Mouse (Mus musculus) embryonic facial prominence, embryonic 15.5 days (tissue): ENCODE measurements around the gene Notch2. TPM values are rescaled to one million over a fixed set of nuclear protein-coding genes. Genes with fewer than 3 reads are reported as not detected.
A peak's percentile ranks its signal among the peaks of the same experiment; 100 is the strongest.

Experiments
- ATAC-seq: fragments of 200-750 bp; cut with Nextera tagmentation; 2 replicates; pipeline ENCODE4 v1.8.0; 2017; ENCODE audit warnings: low read depth, moderate TSS enrichment; ENCODE audit not compliant: insufficient number of reproducible peaks, low FRiP score, low TSS enrichment
- H3K27ac ChIP-seq: fragments of 300-500 bp; sonication (generic); replicated peaks from 2 replicates; pipeline ENCODE4 v1.5.1; 2015; ENCODE audit warnings: mild to moderate bottlenecking, inconsistent platforms
- H3K27me3 ChIP-seq: fragments of 300-500 bp; sonication (generic); 2 replicates; pipeline ENCODE4 v1.6.1; 2015; ENCODE audit warnings: inconsistent platforms
- H3K36me3 ChIP-seq: fragments of 300-500 bp; sonication (generic); 2 replicates; pipeline ENCODE4 v1.6.1; 2015; ENCODE audit warnings: mild to moderate bottlenecking, inconsistent platforms
- H3K4me1 ChIP-seq: fragments of 300-500 bp; sonication (generic); 2 replicates; pipeline ENCODE4 v1.6.1; 2015; ENCODE audit warnings: inconsistent platforms
- H3K4me2 ChIP-seq: fragments of 300-500 bp; sonication (generic); replicated peaks from 2 replicates; pipeline ENCODE4 v1.6.1; 2015; ENCODE audit warnings: mild to moderate bottlenecking, inconsistent platforms
- H3K4me3 ChIP-seq: fragments of 300-500 bp; sonication (generic); replicated peaks from 2 replicates; pipeline ENCODE4 v1.5.1; 2015; ENCODE audit warnings: mild to moderate bottlenecking, inconsistent platforms
- H3K9ac ChIP-seq: fragments of 300-500 bp; sonication (generic); 2 replicates; pipeline ENCODE4 v1.6.1; 2015; ENCODE audit warnings: inconsistent platforms
- H3K9me3 ChIP-seq: fragments of 300-500 bp; sonication (generic); replicated peaks from 2 replicates; pipeline ENCODE4 v1.6.1; 2016; ENCODE audit warnings: inconsistent platforms
- WGBS: fragments of 180-500 bp; shearing (Covaris S2); methylation state at CpG from one replicate; pipeline ENCODE4 v1.1.7; 2015; 5-methylcytosine and 5-hydroxymethylcytosine counted together
- polyA plus RNA-seq: library from polyadenylated mRNA; unstranded; fragments of >200 nt; fragmentation: Nextera tagmentation; extraction: Ambion mirVana; gene quantifications from 2 replicates; pipeline ENCODE4 v1.2.1, GENCODE M21; 2015

Gene Notch2
- polyA plus RNA-seq, 1 experiment from 2014 or later: 31.8 TPM

DNA sequence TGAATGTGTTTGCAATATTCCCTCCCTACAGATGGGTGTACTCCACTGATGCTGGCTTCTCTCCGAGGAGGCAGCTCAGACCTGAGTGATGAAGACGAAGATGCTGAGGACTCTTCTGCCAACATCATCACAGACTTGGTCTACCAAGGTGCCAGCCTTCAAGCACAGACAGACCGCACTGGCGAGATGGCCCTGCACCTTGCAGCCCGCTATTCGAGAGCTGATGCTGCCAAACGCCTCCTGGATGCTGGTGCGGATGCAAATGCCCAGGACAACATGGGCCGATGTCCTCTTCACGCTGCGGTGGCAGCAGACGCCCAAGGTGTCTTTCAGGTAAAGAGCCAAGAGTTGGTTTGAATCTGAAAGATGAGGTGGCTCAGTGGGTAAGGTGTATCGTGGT lies 129.5 kb downstream of the Notch2 start:
- no peak overlapping the region for H3K4me2 ChIP-seq
- no peak for ATAC-seq
- peaks cover 96% of the 10 kb centered on the region for H3K36me3 ChIP-seq
- WGBS: 92% methylated on average over 13 of the region's 13 CpGs
- H3K9me3 ChIP-seq: no peaks in the 10 kb centered on the region
- no peaks in the 10 kb centered on the region for H3K4me1 ChIP-seq
- no peaks in the 10 kb centered on the region for H3K27me3 ChIP-seq
- H3K4me3 ChIP-seq: no peak overlapping the region
- H3K9ac ChIP-seq: no peak overlapping the region
- H3K27ac ChIP-seq: no peak overlapping the region

GRCm38 (mm10) chr3:98145204-98145603 lies 131.9 kb downstream of the Notch2 start:
- 77% methylated on average over 10 of the region's 10 CpGs for WGBS
- Histone ChIP-seq H3K36me3 (peaks cover 91% of the 10 kb centered on the region), H3K9me3 (no peaks in the 10 kb centered on the region), H3K27ac (no peak overlapping the region), H3K4me1 (no peaks in the 10 kb centered on the region), H3K4me3 (no peak overlapping the region), H3K9ac (no peak overlapping the region), H3K27me3 (no peaks in the 10 kb centered on the region), H3K4me2 (no peak overlapping the region)
- ATAC-seq: no peak

DNA sequence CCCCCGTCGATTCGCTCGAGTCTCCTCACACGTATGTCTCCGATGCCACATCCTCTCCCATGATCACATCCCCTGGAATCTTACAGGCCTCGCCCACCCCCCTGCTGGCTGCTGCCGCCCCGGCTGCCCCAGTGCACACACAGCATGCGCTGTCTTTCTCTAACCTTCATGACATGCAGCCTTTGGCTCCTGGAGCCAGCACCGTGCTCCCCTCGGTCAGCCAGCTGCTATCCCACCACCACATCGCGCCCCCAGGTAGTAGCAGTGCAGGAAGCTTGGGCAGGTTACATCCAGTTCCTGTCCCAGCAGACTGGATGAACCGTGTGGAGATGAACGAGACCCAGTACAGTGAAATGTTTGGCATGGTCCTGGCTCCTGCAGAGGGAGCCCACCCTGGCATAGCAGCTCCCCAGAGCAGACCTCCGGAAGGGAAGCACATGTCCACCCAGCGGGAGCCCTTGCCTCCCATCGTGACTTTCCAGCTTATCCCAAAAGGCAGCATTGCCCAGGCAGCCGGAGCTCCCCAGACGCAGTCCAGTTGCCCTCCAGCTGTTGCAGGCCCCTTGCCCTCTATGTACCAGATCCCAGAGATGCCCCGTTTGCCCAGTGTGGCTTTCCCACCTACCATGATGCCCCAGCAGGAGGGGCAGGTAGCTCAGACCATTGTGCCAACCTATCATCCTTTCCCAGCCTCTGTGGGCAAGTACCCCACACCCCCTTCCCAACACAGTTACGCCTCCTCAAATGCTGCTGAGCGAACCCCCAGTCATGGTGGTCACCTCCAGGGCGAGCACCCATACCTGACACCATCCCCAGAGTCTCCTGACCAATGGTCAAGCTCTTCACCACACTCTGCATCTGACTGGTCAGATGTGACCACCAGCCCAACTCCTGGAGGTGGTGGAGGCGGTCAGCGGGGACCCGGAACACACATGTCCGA lies 133.4 kb downstream of the Notch2 start:
- no peaks in the 10 kb centered on the region for H3K4me1 ChIP-seq
- no peak overlapping the region for H3K4me3 ChIP-seq
- no peak overlapping the region for H3K27ac ChIP-seq
- H3K4me2 ChIP-seq: no peak overlapping the region
- peak; percentile 5; the same call in 1 of the 2 replicates for ATAC-seq
- peaks cover 90% of the 10 kb centered on the region for H3K36me3 ChIP-seq
- H3K27me3 ChIP-seq: no peaks in the 10 kb centered on the region
- H3K9me3 ChIP-seq: no peaks in the 10 kb centered on the region
- no peak overlapping the region for H3K9ac ChIP-seq
- WGBS: 93% methylated on average over 29 of the region's 29 CpGs

DNA sequence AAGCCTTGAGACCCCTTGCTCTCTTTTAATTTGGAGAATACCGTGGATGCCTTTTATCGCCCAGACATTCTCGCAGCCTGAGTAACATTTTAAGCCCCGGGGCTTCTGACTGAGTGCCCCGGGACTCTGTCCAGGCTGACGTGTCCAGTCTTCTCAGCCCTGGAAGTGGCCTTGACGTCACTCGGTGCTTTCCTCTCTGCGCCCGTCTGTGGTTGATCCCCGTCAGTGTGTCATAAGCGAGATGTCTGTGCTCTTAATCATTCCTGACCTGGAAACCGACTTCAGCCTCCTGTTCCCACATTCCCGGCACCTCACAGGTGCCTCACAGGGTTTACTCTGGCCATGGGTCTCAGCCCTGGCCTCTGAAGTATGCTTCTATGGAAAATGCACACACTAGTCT lies 134.4 kb downstream of the Notch2 start:
- Histone ChIP-seq H3K4me3 (no peak overlapping the region), H3K9ac (no peak overlapping the region)
- WGBS: 86% methylated on average over 14 of the region's 14 CpGs

GRCm38 (mm10) chr3:98149881-98150280 lies 136.6 kb downstream of the Notch2 start:
- peaks cover 59% of the 10 kb centered on the region for H3K36me3 ChIP-seq
- no peak overlapping the region for H3K9ac ChIP-seq
- H3K27me3 ChIP-seq: no peaks in the 10 kb centered on the region
- H3K4me3 ChIP-seq: no peak overlapping the region
- H3K4me2 ChIP-seq: no peak overlapping the region
- H3K27ac ChIP-seq: no peak overlapping the region
- H3K9me3 ChIP-seq: no peaks in the 10 kb centered on the region
- no peak for ATAC-seq
- no peaks in the 10 kb centered on the region for H3K4me1 ChIP-seq
- 93% methylated on average over 11 of the region's 11 CpGs for WGBS

More for the DNA sequence above, 134.4 kb downstream of the Notch2 start:
- Histone ChIP-seq H3K36me3 (peaks cover 80% of the 10 kb centered on the region), H3K27me3 (no peaks in the 10 kb centered on the region), H3K9me3 (no peaks in the 10 kb centered on the region), H3K4me1 (no peaks in the 10 kb centered on the region), H3K27ac (no peak overlapping the region), H3K4me2 (no peak overlapping the region)
- ATAC-seq: no peak

GRCm38 (mm10) chr3:98151016-98151415 lies 137.7 kb downstream of the Notch2 start:
- no peaks in the 10 kb centered on the region for H3K27me3 ChIP-seq
- no peaks in the 10 kb centered on the region for H3K4me1 ChIP-seq
- H3K9ac ChIP-seq: no peak overlapping the region
- WGBS: 89% methylated on average over 10 of the region's 10 CpGs
- H3K36me3 ChIP-seq: peaks cover 47% of the 10 kb centered on the region
- no peaks in the 10 kb centered on the region for H3K9me3 ChIP-seq
- no peak overlapping the region for H3K4me2 ChIP-seq
- ATAC-seq: no peak
- no peak overlapping the region for H3K4me3 ChIP-seq
- H3K27ac ChIP-seq: no peak overlapping the region

GRCm38 (mm10) chr3:98153460-98153859 lies 140.1 kb downstream of the Notch2 start:
- H3K4me1 ChIP-seq: no peaks in the 10 kb centered on the region
- no peak overlapping the region for H3K4me3 ChIP-seq
- H3K4me2 ChIP-seq: no peak overlapping the region
- no peak for ATAC-seq
- H3K36me3 ChIP-seq: peaks cover 23% of the 10 kb centered on the region
- H3K27me3 ChIP-seq: no peaks in the 10 kb centered on the region
- no peak overlapping the region for H3K9ac ChIP-seq
- no peaks in the 10 kb centered on the region for H3K9me3 ChIP-seq
- no peak overlapping the region for H3K27ac ChIP-seq

DNA sequence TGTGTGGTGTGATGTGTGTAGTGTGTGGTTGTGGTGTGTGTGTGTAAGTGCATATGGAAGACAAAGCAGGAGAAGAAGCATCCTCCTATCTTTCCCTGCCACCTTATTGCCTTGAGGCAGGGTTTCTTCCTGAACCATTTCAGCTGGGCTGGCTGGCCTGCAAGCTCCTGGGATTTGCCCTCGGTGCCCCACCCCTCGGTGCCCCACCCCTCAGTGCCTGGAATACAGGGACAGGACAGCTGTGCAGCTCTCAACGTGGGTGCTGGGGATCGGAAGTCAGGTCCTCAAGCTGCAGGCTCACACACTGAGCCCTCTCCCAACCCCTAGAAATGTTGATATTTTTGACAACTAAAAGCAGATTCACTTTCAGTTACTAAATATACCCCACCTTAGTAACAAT lies 142.8 kb downstream of the Notch2 start:
- H3K4me2 ChIP-seq: no peak overlapping the region
- WGBS: 32% methylated on average over 4 of the region's 4 CpGs
- peaks cover 2% of the 10 kb centered on the region; the same call in 1 of the 2 replicates for H3K36me3 ChIP-seq
- H3K9me3 ChIP-seq: no peaks in the 10 kb centered on the region
- no peaks in the 10 kb centered on the region for H3K27me3 ChIP-seq
- no peak for ATAC-seq
- H3K27ac ChIP-seq: no peak overlapping the region
- H3K4me1 ChIP-seq: no peaks in the 10 kb centered on the region
- no peak overlapping the region for H3K9ac ChIP-seq
- no peak overlapping the region for H3K4me3 ChIP-seq

- ATAC-seq: no peak
- WGBS: 61% methylated on average over 2 of the region's 2 CpGs
- no peak overlapping the region for H3K4me2 ChIP-seq
These were observed 143.7 kb downstream of the Notch2 start for GRCm38 (mm10) chr3:98157073-98157472.

DNA sequence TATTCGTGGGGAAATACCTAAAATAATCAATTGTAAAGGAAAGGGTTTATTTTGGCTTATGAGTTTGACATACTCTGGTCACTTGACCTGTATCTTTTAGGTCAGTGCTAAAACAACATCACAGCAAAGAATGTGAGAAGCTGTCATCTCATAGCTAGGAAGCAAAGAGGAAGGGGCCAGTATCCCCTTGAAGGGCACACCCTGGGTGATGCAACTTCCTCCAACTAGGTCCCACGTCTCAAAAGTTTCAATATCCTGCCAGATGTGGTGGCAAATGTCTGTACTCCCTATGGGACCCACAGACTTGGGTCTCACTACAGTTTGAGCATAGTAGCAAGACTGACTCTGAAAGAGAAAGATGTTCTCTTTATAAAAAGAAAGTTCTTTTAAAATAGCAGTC lies 144.3 kb downstream of the Notch2 start:
- ATAC-seq: no peak
- H3K4me3 ChIP-seq: no peak overlapping the region
- H3K4me2 ChIP-seq: no peak overlapping the region
- H3K36me3 ChIP-seq: no peaks in the 10 kb centered on the region
- H3K27ac ChIP-seq: no peak overlapping the region
- no peaks in the 10 kb centered on the region for H3K4me1 ChIP-seq
- 47% methylated on average over 2 of the region's 2 CpGs for WGBS
- H3K27me3 ChIP-seq: no peaks in the 10 kb centered on the region
- H3K9ac ChIP-seq: no peak overlapping the region
- no peaks in the 10 kb centered on the region for H3K9me3 ChIP-seq

More at GRCm38 (mm10) chr3:98157073-98157472, 143.7 kb downstream of the Notch2 start:
- no peaks in the 10 kb centered on the region for H3K4me1 ChIP-seq
- H3K27me3 ChIP-seq: no peaks in the 10 kb centered on the region
- H3K9me3 ChIP-seq: no peaks in the 10 kb centered on the region
- H3K27ac ChIP-seq: no peak overlapping the region
- no peak overlapping the region for H3K4me3 ChIP-seq
- no peaks in the 10 kb centered on the region; the same call in 1 of the 2 replicates for H3K36me3 ChIP-seq
- H3K9ac ChIP-seq: no peak overlapping the region

GRCm38 (mm10) chr3:98158646-98159045 lies 145.3 kb downstream of the Notch2 start:
- H3K9ac ChIP-seq: no peak overlapping the region
- 71% methylated on average over 4 of the region's 4 CpGs for WGBS
- H3K9me3 ChIP-seq: no peaks in the 10 kb centered on the region
- H3K27me3 ChIP-seq: no peaks in the 10 kb centered on the region
- no peaks in the 10 kb centered on the region for H3K4me1 ChIP-seq
- H3K4me3 ChIP-seq: no peak overlapping the region
- no peaks in the 10 kb centered on the region for H3K36me3 ChIP-seq
- H3K27ac ChIP-seq: no peak overlapping the region
- H3K4me2 ChIP-seq: no peak overlapping the region
- ATAC-seq: no peak

- 13% methylated on average over 4 of the region's 4 CpGs for WGBS
- H3K4me2 ChIP-seq: no peak overlapping the region
- H3K9me3 ChIP-seq: no peaks in the 10 kb centered on the region
- no peaks in the 10 kb centered on the region for H3K36me3 ChIP-seq
- H3K4me3 ChIP-seq: no peak overlapping the region
- no peak overlapping the region for H3K9ac ChIP-seq
- no peak for ATAC-seq
- H3K4me1 ChIP-seq: no peaks in the 10 kb centered on the region
- no peak overlapping the region for H3K27ac ChIP-seq
- no peaks in the 10 kb centered on the region for H3K27me3 ChIP-seq
These were observed 146.0 kb downstream of the Notch2 start for GRCm38 (mm10) chr3:98159289-98159688.
